Mouse (Mus musculus) bone marrow, adult 2 months (tissue): ENCODE data around the gene Kcnn1.

Experiments used
- CTCF ChIP-seq: fragments of 200-500 bp; IDR thresholded peaks from 2 replicates; pipeline ENCODE4 v1.5.1; 2011; ENCODE audit warnings: low read length, control low read depth; ENCODE audit not compliant: control insufficient read depth, insufficient read depth
- POLR2A ChIP-seq: fragments of 200-500 bp; IDR thresholded peaks from 2 replicates; pipeline ENCODE4 v1.6.1; 2011; ENCODE audit warnings: low read depth, mild to moderate bottlenecking, control low read depth, low read length, borderline replicate concordance; ENCODE audit not compliant: control insufficient read depth

DNA sequence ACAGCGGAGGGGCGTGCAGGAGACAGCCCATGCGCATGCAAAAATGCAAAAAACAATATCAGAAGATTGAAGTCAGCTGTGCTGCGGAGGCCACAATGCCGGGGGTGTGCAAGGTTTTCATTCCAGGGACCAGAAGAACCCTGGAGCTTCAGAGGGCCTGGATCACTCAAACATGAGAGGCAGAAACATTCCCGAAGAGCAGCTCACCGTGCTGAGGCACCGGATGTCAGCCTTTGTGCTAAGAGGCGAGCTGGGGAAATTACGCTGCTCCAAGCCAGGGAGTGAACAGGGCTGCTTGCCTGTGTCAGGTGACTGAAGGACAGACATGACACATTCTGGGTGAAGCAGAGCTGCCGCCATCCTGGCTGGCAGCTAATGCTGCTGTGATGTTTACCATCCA is 17.5 kb upstream of the Kcnn1 start:
- TF ChIP-seq CTCF (no peak), POLR2A (no peak)
